Mouse (Mus musculus) liver, postnatal 0 days (tissue): Measurements from ENCODE around the gene 1110008P14Rik.

Experiments
- CTCF ChIP-seq: sonication (generic); IDR thresholded peaks from 2 replicates; pipeline ENCODE4 v1.5.1; 2016; ENCODE audit warnings: antibody characterized with exemption, low read depth
- EP300 ChIP-seq: IDR thresholded peaks from 2 replicates; pipeline ENCODE4 v1.6.1; 2016; ENCODE audit warnings: antibody characterized with exemption, low read depth, mild to moderate bottlenecking

DNA sequence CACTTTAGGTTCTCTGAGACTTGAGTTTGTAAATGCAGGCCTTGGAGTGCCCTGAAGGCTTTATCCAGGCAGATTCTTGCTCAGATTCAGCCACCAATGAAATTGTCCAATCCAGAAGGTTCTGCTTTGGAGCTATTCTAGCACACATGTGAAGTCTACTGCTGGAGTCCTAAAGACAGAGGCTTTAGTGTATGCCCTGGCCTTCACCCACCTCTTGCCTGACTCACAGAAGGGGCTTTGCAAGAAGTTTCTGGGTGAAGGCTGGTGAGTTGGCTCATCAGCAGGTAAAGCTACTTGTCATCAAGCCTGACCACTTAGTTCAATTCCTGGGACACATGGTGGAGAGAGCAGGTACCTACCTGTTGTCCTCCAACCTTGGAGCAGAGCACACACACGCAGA lies 44.4 kb upstream of the 1110008P14Rik start:
- TF ChIP-seq CTCF (no peak), EP300 (no peak)
